Mouse (Mus musculus) adrenal gland, postnatal 4 days (tissue): Measurements from ENCODE around the gene Zfp414. TPM values are rescaled to one million over a fixed set of nuclear protein-coding genes. Genes with fewer than 3 reads are reported as not detected.

Experiments used
- DNase-seq, 2 experiments: peaks; one replicate each; pipeline ENCODE4 v3.0.0; 2021 to 2022; ENCODE audit warnings: low spot score in 2 of 2, mixed read lengths in 2 of 2
- total RNA-seq, 2 experiments: library from RNA; stranded (reverse); gene quantifications; 2 replicates each; pipeline ENCODE4 v1.2.3; 2021

The Zfp414 gene
- total RNA-seq, 2 experiments from 2014 or later, result 66.6 to 67.1 TPM

- no peak for DNase-seq
These were observed 15.2 kb downstream of the Zfp414 start for GRCm38 (mm10) chr17:33644068-33644467.

- no peak for DNase-seq
These were observed 16.2 kb downstream of the Zfp414 start for GRCm38 (mm10) chr17:33645073-33645472.

DNA sequence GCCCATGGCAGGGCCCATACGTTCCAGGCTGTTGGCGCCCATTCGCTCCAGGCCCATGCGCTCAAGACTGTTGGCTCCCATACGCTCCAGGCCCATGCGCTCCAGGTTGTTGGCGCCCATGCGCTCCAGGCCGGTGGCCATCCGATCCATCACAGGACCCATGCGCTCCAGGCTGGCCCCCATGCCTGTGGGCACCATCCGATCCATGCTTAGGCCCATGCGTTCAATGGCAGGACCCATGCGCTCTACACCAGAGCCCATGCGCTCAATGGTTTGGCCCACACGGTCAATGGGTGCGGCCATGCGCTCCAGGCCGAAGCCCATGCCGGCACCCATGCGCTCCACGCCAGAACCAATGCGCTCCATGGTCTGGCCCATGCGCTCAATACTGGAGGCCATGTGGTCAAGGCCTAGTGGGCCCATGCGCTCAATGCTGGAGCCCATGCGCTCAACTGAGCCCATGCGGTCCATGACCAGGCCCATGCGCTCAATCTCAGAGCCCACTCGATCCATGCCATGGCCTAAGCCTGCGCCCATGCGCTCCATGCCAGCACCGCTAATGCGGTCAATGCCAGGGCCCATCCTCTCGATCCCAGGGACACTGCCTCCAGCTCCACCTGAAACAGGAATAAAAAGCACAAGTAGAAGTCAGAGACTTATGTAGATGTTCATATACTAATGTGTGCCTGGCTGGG is 21.0 kb downstream of the Zfp414 start:
- DNase-seq, result no peak

DNA sequence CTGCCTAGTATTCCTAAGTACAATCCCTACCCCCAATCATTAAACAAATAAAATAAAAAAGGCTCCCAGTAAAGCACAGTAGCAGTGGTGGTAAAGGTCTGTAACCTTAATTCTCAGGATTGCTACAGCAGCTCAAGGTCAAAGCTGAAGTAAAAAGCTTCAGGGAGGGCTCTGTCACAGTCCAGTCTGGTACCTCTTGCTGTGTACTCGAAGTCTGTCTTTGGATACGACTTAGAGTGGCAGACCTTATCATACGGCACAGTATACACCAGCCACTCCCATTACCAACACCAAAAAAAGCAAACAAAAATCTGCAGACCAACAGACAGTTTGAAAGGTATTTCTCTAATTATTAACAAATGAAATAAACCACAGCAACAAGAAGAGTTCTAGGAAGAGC is 37.9 kb downstream of the Zfp414 start:
- DNase-seq, result no peak

DNA sequence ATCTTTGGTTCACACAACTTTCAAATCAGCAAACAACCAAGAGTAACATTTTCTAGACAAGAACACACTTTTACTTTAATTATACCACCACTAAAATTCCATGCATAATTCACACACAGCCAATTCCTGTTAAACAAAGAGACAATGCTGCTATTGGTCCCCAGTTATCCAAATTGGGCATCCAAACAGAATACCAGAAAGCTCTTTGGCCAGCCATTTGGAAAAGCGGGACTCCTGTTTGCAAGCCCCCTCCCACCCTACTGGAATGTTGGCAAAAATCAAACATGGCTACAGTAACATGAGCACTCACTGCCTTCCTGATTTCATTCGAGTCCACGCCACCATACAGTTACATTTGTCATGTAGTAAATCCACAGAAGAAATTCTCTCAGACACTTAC is 40.8 kb downstream of the Zfp414 start:
- DNase-seq, result no peak

DNA sequence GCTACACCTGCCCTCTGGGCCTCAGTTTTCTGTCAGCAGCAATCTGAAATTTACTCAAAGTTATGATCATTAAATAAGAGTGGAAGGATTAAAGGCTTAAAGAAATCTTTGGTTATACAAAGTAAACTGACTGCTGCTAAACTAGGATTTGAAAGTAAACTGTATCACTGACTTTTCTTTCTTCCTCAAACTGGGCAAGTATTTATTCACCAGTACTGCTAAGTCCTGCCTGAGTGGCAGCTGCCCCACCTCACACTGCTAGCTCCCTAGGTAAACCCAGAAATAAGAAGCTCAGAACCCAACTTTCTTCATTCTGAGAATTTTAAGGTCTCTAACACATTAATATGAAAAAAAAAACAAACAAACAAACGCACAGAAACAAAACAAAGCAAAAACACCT is 44.9 kb downstream of the Zfp414 start:
- DNase-seq, result no peak

DNA sequence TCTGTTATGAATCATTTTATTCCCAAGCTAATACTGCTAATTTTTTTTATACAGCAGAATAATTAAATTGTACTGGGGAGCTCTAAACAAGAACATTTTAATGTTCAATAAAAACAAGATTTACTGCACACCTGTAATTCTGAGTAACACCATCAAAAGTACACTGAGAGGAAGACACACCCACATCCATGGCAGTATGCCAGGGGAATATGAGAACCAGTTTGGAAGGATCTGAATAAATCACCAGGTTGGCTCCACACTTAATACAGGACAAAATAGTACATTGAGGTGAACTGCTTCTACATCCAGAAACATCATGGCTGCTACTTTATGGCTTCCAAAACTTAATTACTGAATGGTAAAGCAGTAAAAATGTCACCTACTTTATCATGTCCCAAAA is 46.6 kb downstream of the Zfp414 start:
- no peak for DNase-seq

DNA sequence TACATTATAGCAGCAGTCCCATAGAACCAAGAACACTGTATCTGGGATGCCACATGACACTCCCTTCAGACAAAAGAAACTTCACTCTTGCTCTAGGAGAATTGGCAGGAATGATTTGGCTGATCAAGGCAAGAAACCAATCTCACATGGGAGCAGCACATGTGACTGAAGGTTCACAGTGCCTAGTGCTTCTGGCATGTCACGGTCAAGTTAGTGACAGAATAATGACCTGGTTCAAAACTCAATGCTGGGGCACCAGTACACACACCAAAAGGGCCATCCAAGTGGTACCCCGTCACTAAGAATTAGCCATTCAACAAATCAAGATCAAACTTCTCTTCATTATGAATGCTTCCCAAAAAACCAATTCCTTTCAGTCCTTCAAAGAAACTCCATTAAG is 47.2 kb downstream of the Zfp414 start:
- no peak for DNase-seq

GRCm38 (mm10) chr17:33678771-33679170 is 49.9 kb downstream of the Zfp414 start:
- DNase-seq, result no peak

Other genes starting within 250 kb of the Zfp414 start
- gene Zfp101, start 234.4 kb upstream of the Zfp414 start, total RNA-seq, result 10 to 100 TPM; 17.0 to 18.0 TPM
- gene Actl9, start 196.2 kb upstream of the Zfp414 start, total RNA-seq, result not detected
- 10 to 100 TPM; 66.4 to 80.9 TPM for gene Adamts10, start 104.9 kb upstream of the Zfp414 start, total RNA-seq
- 1 to 10 TPM; 3.0 to 3.6 TPM for gene Myo1f, start 73.4 kb upstream of the Zfp414 start, total RNA-seq
- gene Pram1, start 9.0 kb downstream of the Zfp414 start, total RNA-seq, result 1 to 10 TPM; 2.5 to 2.6 TPM
- 100 to 1,000 TPM; 197 to 237 TPM for gene Hnrnpm, start 57.8 kb downstream of the Zfp414 start, total RNA-seq
- gene March2, start 89.6 kb downstream of the Zfp414 start, total RNA-seq, result 10 to 100 TPM; 85.4 to 85.6 TPM
- gene Rab11b, start 131.4 kb downstream of the Zfp414 start, total RNA-seq, result 100 to 1,000 TPM; 305 to 306 TPM
- gene Angptl4, start 152.7 kb downstream of the Zfp414 start, total RNA-seq, result 10 to 100 TPM; 43.9 to 68.2 TPM
- gene Kank3, start 181.4 kb downstream of the Zfp414 start, total RNA-seq, result 100 to 1,000 TPM; 117 to 136 TPM
- 1,000 to 10,000 TPM; 1,918 to 2,060 TPM for gene Rps28, start 195.5 kb downstream of the Zfp414 start, total RNA-seq
- gene Ndufa7, start 195.5 kb downstream of the Zfp414 start, total RNA-seq, result 100 to 1,000 TPM; 354 to 402 TPM
- 10 to 100 TPM; 34.3 to 36.0 TPM for gene Cd320, start 214.0 kb downstream of the Zfp414 start, total RNA-seq
- not detected for gene Gm7029, start 244.7 kb downstream of the Zfp414 start, total RNA-seq